Mouse (Mus musculus) stomach, embryonic 14.5 days (tissue): Measurements from ENCODE around the gene Olfr157. TPM values are rescaled to one million over a fixed set of nuclear protein-coding genes. Genes with fewer than 3 reads are reported as not detected.
"Not testable (repeated sequence)": the region's sequence is repeated elsewhere in the genome, so short reads cannot be mapped to it uniquely, and the experiment has no call there.

ENCODE experiments used
- ATAC-seq: fragments of 200-750 bp; cut with Nextera tagmentation; 2 replicates; pipeline ENCODE4 v1.8.0; 2017; ENCODE audit warnings: low read depth, moderate TSS enrichment; ENCODE audit not compliant: insufficient number of reproducible peaks, insufficient read depth, low FRiP score
- H3K27ac ChIP-seq: fragments of 300-500 bp; sonication (generic); 2 replicates; pipeline ENCODE4 v1.5.1; 2014; ENCODE audit warnings: mild to moderate bottlenecking, low read length, moderate library complexity, mixed read lengths
- H3K27me3 ChIP-seq: fragments of 300-500 bp; sonication (generic); 2 replicates; pipeline ENCODE4 v1.6.1; 2014; ENCODE audit warnings: low read length, control low read depth, mixed read lengths; ENCODE audit not compliant: control insufficient read depth, insufficient read depth
- H3K36me3 ChIP-seq: fragments of 300-500 bp; sonication (generic); 2 replicates; pipeline ENCODE4 v1.6.1; 2014; ENCODE audit warnings: mild to moderate bottlenecking, control low read depth, low read length, moderate library complexity, mixed read lengths; ENCODE audit not compliant: control insufficient read depth, insufficient read depth
- H3K4me1 ChIP-seq: fragments of 300-500 bp; sonication (generic); 2 replicates; pipeline ENCODE4 v1.6.1; 2014; ENCODE audit warnings: low read length, control low read depth, mixed read lengths; ENCODE audit not compliant: control insufficient read depth, insufficient read depth
- H3K4me2 ChIP-seq: fragments of 300-500 bp; sonication (generic); replicated peaks from 2 replicates; pipeline ENCODE4 v1.6.1; 2014; ENCODE audit warnings: low read depth, low read length, control low read depth
- H3K4me3 ChIP-seq: fragments of 300-500 bp; sonication (generic); 2 replicates; pipeline ENCODE4 v1.5.1; 2014; ENCODE audit warnings: low read depth, low read length, control low read depth
- H3K9ac ChIP-seq: fragments of 300-500 bp; sonication (generic); replicated peaks from 2 replicates; pipeline ENCODE4 v1.6.1; 2014; ENCODE audit warnings: low read depth, mild to moderate bottlenecking, control low read depth, low read length, moderate library complexity, mixed read lengths
- H3K9me3 ChIP-seq: fragments of 300-500 bp; sonication (generic); 2 replicates; pipeline ENCODE4 v1.6.1; 2016; ENCODE audit warnings: low read depth, low read length, control low read depth; ENCODE audit not compliant: control insufficient read depth
- WGBS: fragments of 180-500 bp; shearing (Covaris S2); extraction: QIAGEN DNeasy Blood & Tissue Kit; methylation state at CpG from one replicate; pipeline ENCODE4 v1.1.7; 2014; 5-methylcytosine and 5-hydroxymethylcytosine counted together
- polyA plus RNA-seq: library from polyadenylated mRNA; unstranded; fragments of >200 nt; fragmentation: Nextera tagmentation; extraction: Ambion mirVana; gene quantifications from 2 replicates; pipeline ENCODE4 v1.2.1, GENCODE M21; 2014

Gene Olfr157
- polyA plus RNA-seq, 1 experiment from 2014 or later = not detected

GRCm38 (mm10) chr4:43832031-43832430, 8.0 kb downstream of the Olfr157 start:
- ATAC-seq = no peak

GRCm38 (mm10) chr4:43828806-43829205, 11.2 kb downstream of the Olfr157 start:
- Histone ChIP-seq H3K4me3 (no peak overlapping the region), H3K9me3 (no peaks in the 10 kb centered on the region), H3K4me2 (no peak overlapping the region), H3K27me3 (no peaks in the 10 kb centered on the region), H3K4me1 (no peaks in the 10 kb centered on the region), H3K9ac (no peak overlapping the region), H3K36me3 (no peaks in the 10 kb centered on the region), H3K27ac (no peak overlapping the region)
- no peak for ATAC-seq
- 86% methylated on average over 4 of the region's 4 CpGs for whole genome bisulfite sequencing

More at GRCm38 (mm10) chr4:43832031-43832430, 8.0 kb downstream of the Olfr157 start:
- H3K27me3 ChIP-seq = no peaks in the 10 kb centered on the region
- 67% methylated on average over 5 of the region's 5 CpGs for WGBS
- no peak overlapping the region for H3K9ac ChIP-seq
- H3K4me3 ChIP-seq = no peak overlapping the region
- H3K4me1 ChIP-seq = no peaks in the 10 kb centered on the region
- H3K27ac ChIP-seq = no peak overlapping the region
- no peaks in the 10 kb centered on the region for H3K9me3 ChIP-seq
- no peaks in the 10 kb centered on the region for H3K36me3 ChIP-seq
- no peak overlapping the region for H3K4me2 ChIP-seq

GRCm38 (mm10) chr4:43823845-43824337, 16.1 kb downstream of the Olfr157 start, which contains the start of gene Olfr156:
Gene Olfr156 (minus strand): TSS chr4:43823895.
- Histone ChIP-seq H3K9ac (no peak within 1 kb of the TSS), H3K36me3 (no peaks in the 10 kb centered on the region), H3K4me2 (no peak within 1 kb of the TSS), H3K27ac (no peak within 1 kb of the TSS), H3K27me3 (no peaks in the 10 kb centered on the region), H3K9me3 (no peaks in the 10 kb centered on the region), H3K4me3 (no peak within 1 kb of the TSS), H3K4me1 (no peaks in the 10 kb centered on the region)
- ATAC-seq = no peak
- 13% methylated on average over 7 of the region's 7 CpGs for WGBS

- H3K27me3 ChIP-seq = no peaks in the 10 kb centered on the region
- no peak overlapping the region for H3K4me3 ChIP-seq
- H3K4me1 ChIP-seq = no peaks in the 10 kb centered on the region
- no peak overlapping the region for H3K27ac ChIP-seq
- 75% methylated on average over 13 of the region's 13 CpGs for WGBS
- no peak for ATAC-seq
- no peak overlapping the region for H3K9ac ChIP-seq
- H3K36me3 ChIP-seq = no peaks in the 10 kb centered on the region
- no peaks in the 10 kb centered on the region for H3K9me3 ChIP-seq
- no peak overlapping the region for H3K4me2 ChIP-seq
Observed at GRCm38 (mm10) chr4:43822896-43823550, 17.0 kb downstream of the Olfr157 start.

GRCm38 (mm10) chr4:43798936-43799335, 41.1 kb downstream of the Olfr157 start:
- H3K36me3 ChIP-seq = no peaks in the 10 kb centered on the region
- no peaks in the 10 kb centered on the region for H3K27me3 ChIP-seq
- no peak for ATAC-seq
- no peak overlapping the region for H3K4me2 ChIP-seq
- H3K27ac ChIP-seq = no peak overlapping the region
- H3K4me1 ChIP-seq = no peaks in the 10 kb centered on the region
- H3K9ac ChIP-seq = no peak overlapping the region
- no peaks in the 10 kb centered on the region for H3K9me3 ChIP-seq
- no peak overlapping the region for H3K4me3 ChIP-seq
- WGBS = 66% methylated on average over 7 of the region's 7 CpGs

- H3K4me2 ChIP-seq, H3K9me3 ChIP-seq, H3K4me1 ChIP-seq, ATAC-seq, H3K9ac ChIP-seq, H3K36me3 ChIP-seq, H3K4me3 ChIP-seq, H3K27ac ChIP-seq, H3K27me3 ChIP-seq: not testable (repeated sequence)
- 83% methylated on average over 5 of the region's 5 CpGs for WGBS
Observed at GRCm38 (mm10) chr4:43795844-43796243, 44.2 kb downstream of the Olfr157 start.

- Histone ChIP-seq H3K9me3 (no peaks in the 10 kb centered on the region), H3K4me1 (no peaks in the 10 kb centered on the region)
- WGBS = 72% methylated on average over 6 of the region's 6 CpGs
Observed at GRCm38 (mm10) chr4:43795296-43795695, 44.7 kb downstream of the Olfr157 start.

More at GRCm38 (mm10) chr4:43795296-43795695, 44.7 kb downstream of the Olfr157 start:
- Histone ChIP-seq H3K27ac (no peak overlapping the region), H3K27me3 (no peaks in the 10 kb centered on the region), H3K4me2 (no peak overlapping the region), H3K9ac (no peak overlapping the region), H3K36me3 (no peaks in the 10 kb centered on the region), H3K4me3 (no peak overlapping the region)
- ATAC-seq = no peak
